Mouse (Mus musculus) myocyte (in vitro differentiated cells): ENCODE results near the gene Nmrk1.

ENCODE experiments used
- E2F4 ChIP-seq: IDR thresholded peaks from one replicate; pipeline ENCODE4 v1.6.1; 2011; ENCODE audit warnings: mild to moderate bottlenecking, control low read depth, moderate library complexity; ENCODE audit not compliant: insufficient read depth
- MAX ChIP-seq: IDR thresholded peaks from one replicate; pipeline ENCODE4 v1.6.1; 2011; ENCODE audit warnings: low read depth, mild to moderate bottlenecking, control low read depth
- MYOG ChIP-seq, 3 experiments: IDR thresholded peaks; one replicate each; pipeline ENCODE4 v1.6.1; 2011; ENCODE audit warnings: control low read depth in 2 of 3, low read depth in 2 of 3, mild to moderate bottlenecking in 2 of 3; ENCODE audit not compliant: insufficient read length in 2 of 3, control insufficient read depth in 1 of 3, insufficient read depth in 1 of 3
- POLR2A ChIP-seq: IDR thresholded peaks from one replicate; pipeline ENCODE4 v1.6.1; 2011; ENCODE audit warnings: low read depth, mild to moderate bottlenecking, control low read depth, moderate library complexity; ENCODE audit not compliant: insufficient read length
- TCF12 ChIP-seq: IDR thresholded peaks from one replicate; pipeline ENCODE4 v1.6.1; 2011; ENCODE audit warnings: mild to moderate bottlenecking, control low read depth; ENCODE audit not compliant: poor library complexity, insufficient read depth, severe bottlenecking
- USF1 ChIP-seq: IDR thresholded peaks from one replicate; pipeline ENCODE4 v1.6.1; 2011; ENCODE audit warnings: low read depth, mild to moderate bottlenecking, control low read depth, moderate library complexity

- TF ChIP-seq POLR2A (no peak), MYOG (IDR thresholded peaks at IDR 0.05; ENCODE audit: control insufficient read depth in 1 of 3, insufficient read depth in 1 of 3, insufficient read length in 2 of 3, low read depth in 2 of 3) (no peak), E2F4 (no peak), TCF12 (no peak), MAX (no peak), USF1 (no peak)
Observed at GRCm38 (mm10) chr19:18589276-18589675, 42.5 kb upstream of the Nmrk1 start.
